Mouse (Mus musculus) urinary bladder, postnatal 36 days (tissue): Measurements from ENCODE around the gene Gm18596.
"Not testable (repeated sequence)": the region's sequence is repeated elsewhere in the genome, so short reads cannot be mapped to it uniquely, and the experiment has no call there.

ENCODE experiments used
- DNase-seq, 2 experiments: peaks; one replicate each; pipeline ENCODE4 v3.0.0; 2022; ENCODE audit warnings: low spot score in 2 of 2, mixed read lengths in 1 of 2

The Gm18596 gene

DNA sequence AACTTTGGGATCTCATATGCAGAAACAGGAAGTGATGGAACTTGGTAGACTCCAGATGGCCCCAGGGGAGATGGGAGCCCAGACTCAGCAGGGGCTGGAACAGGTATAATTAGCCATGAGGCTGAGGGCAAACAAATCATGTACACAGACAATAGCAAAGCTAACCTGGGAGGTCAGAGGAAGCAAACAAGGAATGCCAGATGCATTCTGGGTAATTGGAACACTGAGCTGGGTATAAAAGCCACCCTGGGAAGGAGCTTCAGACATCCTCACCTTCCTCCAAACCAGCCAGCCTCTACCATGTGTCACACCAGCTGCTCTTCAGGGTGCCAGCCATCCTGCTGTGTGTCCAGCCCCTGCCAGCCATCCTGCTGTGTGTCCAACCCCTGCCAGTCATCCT lies 31.3 kb downstream of the Gm18596 start, which contains the start of gene Gm10024:
TSS of gene Gm10024 (plus strand) at position 301 of the 400 bp plus-strand sequence.
- DNase-seq = not testable (repeated sequence)

DNA sequence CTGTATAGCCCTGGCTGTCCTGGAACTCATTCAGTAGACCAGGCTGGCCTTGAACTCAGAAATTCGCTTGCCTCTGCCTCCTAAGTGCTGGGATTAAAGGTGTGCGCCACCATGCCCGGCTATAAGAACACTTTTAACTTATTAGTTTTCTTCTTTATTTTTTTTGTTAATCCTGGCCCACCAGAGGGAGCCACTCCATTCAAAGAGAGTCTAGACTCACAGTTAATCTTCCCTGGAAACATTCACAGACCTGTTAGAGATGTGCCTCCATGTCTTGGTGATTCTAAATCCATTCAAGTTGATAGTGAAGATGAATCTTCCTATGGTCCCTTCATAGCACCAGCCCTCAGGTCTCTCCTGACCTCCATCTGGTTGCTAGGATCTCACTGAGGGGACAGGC lies 32.6 kb downstream of the Gm18596 start:
- no peak for DNase-seq

DNA sequence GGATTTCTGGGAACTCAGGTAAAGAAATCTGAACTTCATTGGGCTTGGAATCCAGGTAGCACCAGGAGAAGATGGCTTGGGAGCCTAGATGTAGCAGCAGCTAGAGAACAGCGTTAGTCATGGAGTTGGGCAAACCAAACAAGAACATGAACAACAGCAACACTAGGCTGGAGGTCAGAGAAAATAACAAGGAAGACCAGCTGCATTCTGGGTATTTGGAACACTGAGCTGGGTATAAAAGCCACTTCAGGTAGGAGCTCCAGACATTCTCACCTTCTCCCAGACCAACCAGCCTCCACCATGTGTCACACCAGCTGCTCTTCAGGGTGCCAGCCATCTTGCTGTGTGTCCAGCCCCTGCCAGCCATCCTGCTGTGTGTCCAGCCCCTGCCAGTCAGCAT lies 36.1 kb downstream of the Gm18596 start, which contains the start of gene Gm10272:
TSS of gene Gm10272 (plus strand) at position 301 of the 400 bp plus-strand sequence.
- DNase-seq = no peak

DNA sequence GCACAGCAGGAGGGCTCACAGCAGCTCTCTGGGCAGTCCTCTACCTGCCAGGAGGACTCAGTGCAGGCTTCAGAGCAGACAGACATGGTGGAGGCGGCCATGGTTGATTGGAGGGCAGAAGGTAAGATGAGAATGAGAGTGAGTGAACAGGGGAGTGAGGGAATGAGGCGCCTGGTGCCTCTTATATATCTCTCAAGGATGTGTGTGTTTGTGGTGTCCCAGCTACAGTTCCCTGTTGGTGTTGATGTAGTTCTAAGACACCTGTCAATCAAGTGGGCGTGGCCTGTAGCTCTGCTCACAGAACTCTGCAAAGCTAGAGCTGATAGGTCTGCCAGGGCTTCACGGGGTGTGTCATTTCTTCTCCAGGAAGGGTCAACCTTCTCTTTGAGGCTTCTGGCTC lies 45.3 kb downstream of the Gm18596 start, which contains the start of gene Gm9508:
TSS of gene Gm9508 (minus strand) at position 101 of the 400 bp plus-strand sequence.
- DNase-seq = no peak
